Mouse (Mus musculus) colon, adult 2 months (tissue): ENCODE measurements around the gene Psg22. TPM values are rescaled to one million over a fixed set of nuclear protein-coding genes. Genes with fewer than 3 reads are reported as not detected.

Experiments
- polyA plus RNA-seq: library from polyadenylated mRNA; depleted of rRNA; stranded (reverse); fragments of >200 nt; gene quantifications from 2 replicates; pipeline ENCODE4 v1.2.3, GENCODE M21; 2012; rRNA removed

Psg22 gene
- polyA plus RNA-seq, result 0.07 TPM in 1 of 2 replicates, not detected in the other

DNA sequence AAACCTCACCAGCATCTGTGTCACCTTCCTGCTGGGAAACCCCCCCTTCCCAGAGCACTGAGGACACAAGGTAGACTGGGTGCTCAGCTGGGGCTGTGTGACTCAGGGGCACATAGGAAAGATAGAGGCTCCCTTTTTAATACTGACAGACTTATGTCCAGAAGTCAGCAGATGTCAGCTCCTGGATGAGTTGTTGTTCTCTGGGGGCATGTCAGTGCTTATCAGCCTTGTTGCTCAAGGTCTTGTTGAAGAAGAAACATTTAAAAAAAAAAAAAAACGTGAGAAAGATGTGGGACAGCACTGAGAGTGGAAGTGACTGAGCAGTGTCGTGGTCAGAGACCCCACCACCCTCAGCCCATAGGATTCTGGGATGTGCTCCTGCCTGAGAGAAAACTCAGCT, at the start of gene Psg22:
Psg22 (plus strand) TSS at position 301 of the 400 bp plus-strand sequence.

DNA sequence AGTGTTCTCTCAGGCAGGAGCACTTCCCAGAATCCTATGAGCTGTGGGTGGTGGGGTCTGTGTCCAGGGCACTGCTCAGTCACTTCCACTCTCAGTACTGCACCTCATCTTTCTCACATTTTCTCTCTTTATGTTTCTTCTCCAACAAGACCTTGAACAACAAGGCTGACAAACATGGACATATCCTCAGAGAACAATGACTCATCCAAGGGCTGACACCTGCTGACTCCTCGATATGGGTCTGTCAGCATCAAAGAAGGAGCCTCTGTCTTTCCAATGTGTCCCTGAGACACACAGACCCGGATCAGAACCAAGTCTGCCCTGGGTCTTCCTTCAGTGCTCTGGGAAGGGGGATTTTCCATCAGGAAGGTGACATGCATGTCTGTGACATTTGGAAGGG, 31.8 kb upstream of the Psg22 start, which contains the start of gene Psg20:
Psg20 (minus strand) TSS at position 101 of the 400 bp plus-strand sequence.

Other genes starting within 250 kb of the Psg22 start
- gene Psg26, start 233.9 kb upstream of the Psg22 start, polyA plus RNA-seq, result not detected in 2 replicates
- gene Psg25, start 185.8 kb upstream of the Psg22 start, polyA plus RNA-seq, result not detected in 2 replicates
- gene Psg27, start 150.8 kb upstream of the Psg22 start, polyA plus RNA-seq, result not detected in 2 replicates
- not detected in 2 replicates for gene Psg23, start 101.6 kb upstream of the Psg22 start, polyA plus RNA-seq
- not detected in 2 replicates for gene Psg21, start 61.4 kb upstream of the Psg22 start, polyA plus RNA-seq
- not detected in 2 replicates for gene Psg20, start 31.9 kb upstream of the Psg22 start, polyA plus RNA-seq
- gene Psg19, start 80.4 kb downstream of the Psg22 start, polyA plus RNA-seq, result not detected in 2 replicates
- gene Psg17, start 103.5 kb downstream of the Psg22 start, polyA plus RNA-seq, result 0.26 and 0.38 TPM in 2 replicates
- gene Mill2, start 121.9 kb downstream of the Psg22 start, polyA plus RNA-seq, result 5.5 and 6.5 TPM in 2 replicates
- gene Pglyrp1, start 153.2 kb downstream of the Psg22 start, polyA plus RNA-seq, result 1,287 and 1,800 TPM in 2 replicates
- 24.9 and 30.9 TPM in 2 replicates for gene Ccdc61, start 192.3 kb downstream of the Psg22 start, polyA plus RNA-seq
- 0.56 and 0.80 TPM in 2 replicates for gene Nova2, start 207.8 kb downstream of the Psg22 start, polyA plus RNA-seq